Mouse (Mus musculus) spleen, postnatal 14 days (tissue): ENCODE measurements around the gene Elovl6.

Source experiments
- DNase-seq, 2 experiments: peaks; one replicate each; pipeline ENCODE4 v3.0.0; 2021 to 2022; ENCODE audit warnings: low spot score in 2 of 2

The Elovl6 gene

GRCm38 (mm10) chr3:129532180-129532864 lies at the start of gene Elovl6:
Gene Elovl6, plus strand, starts transcription at chr3:129532355.
- DNase-seq, result peak in 1 of 2 experiments; percentile 28

- peak in 1 of 2 experiments; percentile 9 for DNase-seq
Measured at GRCm38 (mm10) chr3:129488774-129489173, 43.4 kb upstream of the Elovl6 start.

- peak; percentile 8 to 25 for DNase-seq
Measured at GRCm38 (mm10) chr3:129494123-129494522, 38.0 kb upstream of the Elovl6 start.

- DNase-seq, result no peak
Measured at GRCm38 (mm10) chr3:129494731-129495130, 37.4 kb upstream of the Elovl6 start.

GRCm38 (mm10) chr3:129503781-129504180 lies 28.4 kb upstream of the Elovl6 start:
- DNase-seq, result no peak

- no peak for DNase-seq
Measured at GRCm38 (mm10) chr3:129504928-129505327, 27.2 kb upstream of the Elovl6 start.

GRCm38 (mm10) chr3:129507736-129508135 lies 24.4 kb upstream of the Elovl6 start:
- no peak for DNase-seq

- DNase-seq, result no peak
Measured at GRCm38 (mm10) chr3:129508571-129508970, 23.6 kb upstream of the Elovl6 start.

GRCm38 (mm10) chr3:129509725-129510124 lies 22.4 kb upstream of the Elovl6 start:
- DNase-seq, result no peak

GRCm38 (mm10) chr3:129515863-129516436 lies 16.2 kb upstream of the Elovl6 start:
- no peak for DNase-seq

- peak in 1 of 2 experiments; percentile 13 for DNase-seq
Measured at GRCm38 (mm10) chr3:129520499-129520898, 11.7 kb upstream of the Elovl6 start.

- DNase-seq, result no peak
Measured at GRCm38 (mm10) chr3:129523456-129524143, 8.6 kb upstream of the Elovl6 start.

GRCm38 (mm10) chr3:129527046-129527445 lies 5.1 kb upstream of the Elovl6 start:
- no peak for DNase-seq

GRCm38 (mm10) chr3:129529311-129529710 lies 2.8 kb upstream of the Elovl6 start:
- DNase-seq, result no peak

GRCm38 (mm10) chr3:129530461-129530860 lies 1.7 kb upstream of the Elovl6 start:
- no peak for DNase-seq

- DNase-seq, result peak in 1 of 2 experiments; percentile 12
Measured at GRCm38 (mm10) chr3:129532865-129533742, 949 bp downstream of the Elovl6 start.

GRCm38 (mm10) chr3:129533743-129534530 lies 1.8 kb downstream of the Elovl6 start:
- DNase-seq, result peak; percentile 26 to 35

GRCm38 (mm10) chr3:129535444-129535843 lies 3.3 kb downstream of the Elovl6 start:
- no peak for DNase-seq

GRCm38 (mm10) chr3:129536109-129536508 lies 4.0 kb downstream of the Elovl6 start:
- DNase-seq, result peak; percentile 25 to 42

GRCm38 (mm10) chr3:129537954-129538353 lies 5.8 kb downstream of the Elovl6 start:
- DNase-seq, result no peak

- DNase-seq, result no peak
Measured at GRCm38 (mm10) chr3:129540882-129541281, 8.7 kb downstream of the Elovl6 start.
